Mouse (Mus musculus): Measurements from ENCODE around the gene Cdh6.

GRCm38 (mm10) chr15:13005934-13006333 is 167.5 kb downstream of the Cdh6 start:
- TF ChIP-seq CTCF (IDR thresholded peaks at IDR 0.05; ENCODE audit: borderline replicate concordance, control insufficient read depth, extremely low read depth, insufficient read depth, low read length, poor library complexity) (no peak), POLR2A (IDR thresholded peaks at IDR 0.05; ENCODE audit: control insufficient read depth, extremely low read depth, insufficient read depth, low read length, poor library complexity) (no peak)
